Mouse (Mus musculus) frontal cortex, postnatal 36 days (tissue): Measurements from ENCODE around the gene Guca1a.

Experiments used
- DNase-seq, 2 experiments: peaks; one replicate each; pipeline ENCODE4 v3.0.0; 2022; ENCODE audit warnings: low spot score in 2 of 2

Guca1a gene

DNA sequence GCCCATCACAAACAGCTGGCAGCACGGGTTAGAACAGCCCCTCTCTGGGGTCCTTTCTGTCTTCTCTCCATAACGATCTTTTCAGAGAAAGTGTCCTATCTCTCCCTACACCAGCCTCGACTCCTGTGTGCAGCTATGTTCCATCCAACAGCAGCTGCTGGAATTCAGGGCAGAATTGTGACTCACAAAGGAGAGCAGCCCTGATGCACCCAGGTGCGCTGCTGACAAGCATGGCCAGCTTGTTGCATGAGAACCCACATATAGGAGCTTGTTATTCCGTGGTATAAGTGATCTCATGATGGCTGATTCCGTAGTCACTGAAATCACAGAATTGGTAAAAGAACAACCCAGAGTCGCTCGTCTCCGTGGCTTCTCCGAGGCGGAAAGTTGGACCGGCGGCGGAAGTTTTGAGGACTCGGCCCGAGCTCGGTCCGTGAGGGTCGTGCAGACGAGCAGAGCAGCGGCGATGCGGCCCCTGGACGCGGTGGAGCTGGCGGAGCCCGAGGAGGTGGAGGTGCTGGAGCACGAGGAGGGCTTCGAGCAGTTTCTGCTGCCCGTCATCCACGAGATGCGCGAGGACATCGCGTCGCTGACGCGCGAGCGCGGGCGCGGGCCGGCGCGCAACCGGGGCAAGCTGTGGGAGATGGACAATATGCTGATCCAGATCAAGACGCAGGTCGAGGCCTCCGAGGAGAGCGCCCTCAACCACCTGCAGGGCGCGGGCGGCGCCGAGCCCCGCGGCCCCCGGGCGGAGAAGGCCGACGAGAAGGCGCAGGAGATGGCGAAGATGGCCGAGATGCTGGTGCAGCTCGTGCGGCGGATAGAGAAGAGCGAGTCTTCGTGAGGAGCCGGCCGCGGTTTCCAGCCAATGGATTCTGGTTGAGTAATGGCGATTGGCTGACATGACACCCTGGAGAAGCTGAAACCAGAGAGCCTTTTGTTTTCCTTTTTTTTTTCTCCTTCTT is 9.8 kb upstream of the Guca1a start:
- DNase-seq, result peak; percentile 13 to 27

DNA sequence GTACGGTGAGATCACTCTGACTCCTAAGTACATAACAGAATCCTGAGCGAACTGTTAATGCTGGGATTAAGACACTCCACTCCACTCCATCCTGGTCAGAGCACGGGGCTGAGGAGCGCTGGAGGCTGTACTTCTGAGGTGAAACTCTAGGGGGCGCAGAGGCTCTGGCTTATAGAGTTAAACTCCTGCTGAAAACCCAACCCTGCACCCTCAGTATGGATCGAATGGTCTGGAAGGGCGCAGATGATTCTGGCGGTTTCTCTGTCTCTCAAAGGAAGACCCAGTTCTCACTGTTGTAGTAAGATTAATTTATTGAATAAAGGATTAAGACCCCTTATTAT is 8.1 kb upstream of the Guca1a start:
- peak; percentile 24 to 36 for DNase-seq

DNA sequence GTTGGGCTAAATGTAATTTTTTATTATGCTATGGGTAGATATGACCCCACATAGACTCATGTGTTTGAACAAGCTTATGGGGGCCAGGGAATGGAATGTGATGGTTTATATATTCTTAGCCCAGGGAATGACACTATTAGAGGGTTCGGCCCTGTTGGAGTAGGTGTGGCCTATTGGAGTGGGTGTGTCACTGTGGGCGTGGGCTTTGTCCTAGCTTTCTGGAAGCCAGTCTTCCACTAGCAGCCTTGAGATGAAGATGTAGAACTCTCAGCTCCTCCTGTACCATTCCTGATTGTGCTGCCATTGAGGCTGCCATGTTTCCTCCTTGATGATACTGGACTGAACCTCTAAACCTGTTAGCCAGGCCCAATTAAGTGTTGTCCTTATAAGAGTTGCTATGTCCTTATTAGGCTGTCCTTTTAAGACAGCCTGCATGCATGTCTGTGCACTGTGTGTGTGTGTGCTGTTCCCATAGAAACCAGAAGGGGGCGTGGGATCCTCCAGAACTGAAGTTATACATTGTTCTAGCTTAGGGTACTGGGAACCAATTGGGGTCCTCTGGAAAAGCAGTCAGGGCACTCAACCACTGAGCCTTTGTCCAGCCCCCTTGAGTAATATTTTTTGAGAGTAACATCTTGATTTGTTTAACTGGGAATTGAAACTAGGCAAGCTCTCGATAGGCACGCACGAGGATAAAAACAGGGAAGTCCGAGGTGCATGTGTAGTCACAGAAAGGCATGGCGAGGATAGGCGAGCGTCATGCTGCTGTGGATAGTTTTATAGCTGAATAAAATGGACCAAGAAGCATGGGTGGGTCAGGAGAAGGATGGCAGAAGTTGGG is 7.6 kb upstream of the Guca1a start:
- no peak for DNase-seq

DNA sequence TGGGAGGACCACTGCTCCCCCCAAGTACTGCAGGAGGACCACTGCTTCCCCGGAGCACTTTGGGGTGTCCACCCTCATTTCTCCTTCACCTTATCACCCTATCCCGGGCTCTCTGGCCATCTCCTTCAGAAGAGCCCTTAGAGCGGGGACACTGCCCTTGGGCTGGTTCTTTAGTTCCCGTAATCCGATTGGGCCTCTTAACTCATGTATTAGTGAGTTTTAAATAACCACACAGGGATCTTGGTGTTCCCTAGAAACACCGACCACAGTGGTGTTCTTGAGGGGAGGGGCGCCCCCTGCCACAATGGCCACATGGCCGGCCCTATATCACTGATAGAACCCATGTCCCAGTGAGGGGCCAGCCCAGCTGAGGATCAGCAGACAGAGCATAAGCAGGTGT is 1.3 kb downstream of the Guca1a start:
- no peak for DNase-seq

DNA sequence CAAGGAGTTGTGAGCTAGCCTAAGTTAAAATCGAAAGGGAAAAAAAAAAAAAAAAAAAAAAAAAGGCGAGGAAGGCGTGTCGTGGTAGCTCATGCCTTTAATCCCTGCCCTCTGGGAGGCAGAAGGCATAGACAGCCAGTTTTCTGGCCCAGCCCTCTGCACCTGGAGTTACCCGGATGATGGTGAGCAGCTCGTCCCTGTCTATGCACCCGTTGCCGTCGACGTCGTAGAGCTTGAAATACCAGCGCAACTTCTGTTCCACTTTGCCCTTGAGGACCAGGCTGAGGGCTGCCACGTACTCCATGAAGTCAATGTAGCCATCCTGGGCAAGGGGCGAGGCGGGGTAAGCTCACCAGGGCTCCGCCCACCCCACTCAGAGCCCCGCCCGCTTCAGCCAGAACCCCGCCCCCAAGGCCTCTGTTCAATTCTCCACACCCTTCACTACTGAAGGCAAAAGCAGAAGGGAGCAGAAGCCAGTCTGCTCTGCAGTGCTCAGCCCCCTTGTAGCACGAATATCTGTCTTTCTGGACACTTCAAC is 4.9 kb downstream of the Guca1a start:
- no peak for DNase-seq

DNA sequence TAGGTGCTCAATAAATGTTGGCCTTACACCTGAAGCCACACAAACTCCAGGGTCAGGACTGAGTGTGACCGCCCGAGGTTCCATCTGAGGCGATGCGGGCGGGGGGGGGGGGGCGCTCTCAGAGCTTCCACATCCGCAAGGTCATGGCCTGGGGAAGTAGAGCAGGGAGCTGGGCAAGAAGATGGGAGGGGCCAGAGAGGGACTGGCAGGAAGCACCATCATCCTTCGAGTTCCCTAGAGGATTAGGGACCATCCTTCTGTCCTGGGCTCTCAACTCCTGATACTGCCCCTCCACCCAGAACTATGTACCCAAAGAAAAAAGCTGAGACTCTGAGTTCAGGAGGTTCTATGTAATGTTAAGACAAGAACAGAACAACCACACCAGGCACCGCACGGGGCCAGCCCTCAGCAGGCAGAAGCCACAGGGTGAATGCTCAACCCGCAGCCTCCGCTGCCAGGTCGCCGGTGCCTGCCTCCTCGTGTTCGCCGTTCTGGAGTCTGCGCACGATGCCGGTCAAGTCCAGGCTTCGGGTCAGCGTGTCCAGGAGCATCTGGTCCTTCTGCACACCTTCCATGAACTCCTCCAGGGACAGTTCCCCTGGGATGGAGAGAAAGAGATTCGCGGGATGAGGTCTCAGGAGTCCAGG is 6.0 kb downstream of the Guca1a start:
- no peak for DNase-seq

DNA sequence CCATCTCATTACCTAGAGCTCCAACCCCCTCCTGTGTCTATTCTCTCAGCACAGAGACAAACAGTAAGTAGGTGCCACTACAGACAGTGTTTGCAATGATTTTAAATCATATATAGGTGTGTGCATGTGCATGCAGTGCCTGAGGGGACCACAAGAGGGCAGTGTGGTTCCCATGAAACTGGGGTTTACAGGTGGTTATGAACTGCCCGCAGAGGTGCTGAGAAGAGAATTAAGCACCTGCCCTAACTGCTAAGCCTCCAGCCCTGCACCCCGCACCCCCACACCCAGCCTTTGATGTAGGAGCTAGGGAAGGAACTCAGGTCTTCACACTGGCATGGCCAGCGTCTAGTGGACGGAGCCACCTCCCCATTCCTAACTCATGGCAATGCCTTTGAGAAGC is 13.7 kb downstream of the Guca1a start:
- peak in 1 of 2 experiments; percentile 19 for DNase-seq

DNA sequence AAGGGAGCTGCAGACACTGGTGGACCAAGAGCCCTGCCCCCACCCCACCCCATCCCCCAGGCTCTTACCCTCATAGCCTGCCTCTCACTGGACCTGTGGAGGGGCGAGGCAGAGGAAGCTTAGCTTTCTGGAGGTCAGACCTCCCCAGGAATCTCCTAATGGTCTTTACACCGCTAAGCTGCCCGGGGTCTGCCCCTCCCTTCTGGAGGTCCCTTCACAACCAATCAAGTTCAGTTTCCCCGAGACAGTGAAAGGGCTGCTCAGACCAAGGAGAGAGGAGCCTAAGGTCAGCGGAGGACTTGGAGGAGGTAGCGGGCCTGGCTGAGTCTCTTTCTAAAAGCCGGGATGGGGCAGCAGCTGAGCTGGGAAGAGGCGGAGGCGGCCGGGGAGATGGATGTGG is 15.2 kb downstream of the Guca1a start, which contains the start of gene Guca1b:
TSS of gene Guca1b (plus strand) at position 249 of the 400 bp plus-strand sequence.
- no peak for DNase-seq

DNA sequence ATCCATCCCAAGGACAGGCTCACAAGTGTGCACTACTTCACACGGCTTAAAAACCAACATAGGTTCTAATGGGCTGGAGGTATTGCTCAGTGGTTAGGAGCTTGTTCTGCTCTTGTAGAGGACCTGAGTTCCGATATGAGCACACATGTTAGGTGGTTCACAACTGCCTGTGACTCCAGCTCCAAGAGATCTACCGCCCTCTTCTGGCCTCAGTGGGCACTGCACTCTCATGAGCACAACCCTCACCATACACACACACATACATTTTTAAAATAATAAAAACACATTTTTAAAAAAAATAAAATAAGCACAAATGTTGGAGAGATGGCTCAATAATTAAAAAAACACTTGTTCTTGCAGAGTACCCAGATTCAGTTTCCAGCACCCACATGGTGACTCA is 16.3 kb downstream of the Guca1a start:
- no peak for DNase-seq

DNA sequence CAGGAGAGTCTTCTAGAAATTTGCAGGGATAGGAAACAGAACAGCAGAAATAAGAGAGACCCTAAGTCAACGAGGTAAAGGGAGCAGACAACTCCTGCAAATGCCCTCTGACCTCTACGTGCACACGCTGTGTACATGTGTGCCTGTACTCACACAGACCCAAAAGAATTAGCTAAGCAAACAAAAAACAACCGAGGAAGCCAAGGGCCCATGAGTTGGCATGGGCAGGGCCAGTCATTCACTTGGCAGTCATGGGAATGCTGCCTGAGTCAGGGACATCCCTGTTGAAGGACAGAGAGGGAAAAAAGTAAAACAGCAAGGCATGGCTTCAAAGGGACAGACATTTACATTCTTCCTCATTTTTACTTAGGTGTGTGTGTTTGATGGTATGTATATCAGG is 17.1 kb downstream of the Guca1a start:
- no peak for DNase-seq

DNA sequence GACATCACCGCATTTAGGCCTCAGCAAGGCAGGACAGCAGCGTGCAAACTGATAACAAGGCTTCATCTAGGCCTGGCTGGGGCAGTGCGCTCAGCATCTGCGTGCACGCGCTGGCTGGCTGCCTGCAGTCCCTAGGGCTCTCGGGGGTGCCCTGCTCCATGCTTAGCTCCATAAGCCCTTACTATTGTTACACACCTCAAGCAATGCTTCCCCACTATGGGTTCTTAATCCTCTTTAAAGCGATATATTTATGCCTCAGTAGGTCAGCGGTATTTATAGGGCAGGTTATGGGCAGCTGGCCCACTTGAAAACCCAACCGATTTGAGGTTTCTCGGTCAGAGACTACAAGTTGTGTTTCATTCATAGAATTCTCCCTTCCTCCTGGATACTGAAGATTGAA is 18.5 kb downstream of the Guca1a start:
- no peak for DNase-seq

DNA sequence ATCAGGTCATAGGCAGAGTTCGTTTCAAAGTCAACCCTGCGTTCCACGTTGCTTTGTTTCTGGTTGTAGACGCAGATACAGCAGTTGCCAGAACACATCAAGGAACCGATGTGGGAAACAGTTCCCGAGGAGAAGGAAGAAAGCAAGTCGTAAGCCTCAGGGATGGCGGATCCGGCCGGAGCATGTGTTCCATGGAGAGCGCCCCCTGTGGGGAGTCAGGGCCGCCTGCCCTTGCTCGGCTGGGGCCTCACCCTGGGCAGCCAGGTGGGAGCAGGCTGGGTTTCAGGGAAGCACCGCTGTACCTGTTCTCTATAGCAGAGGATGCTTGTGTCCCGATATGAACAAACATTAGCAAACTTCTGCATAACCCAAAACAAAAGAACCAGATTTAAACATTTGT is 22.3 kb downstream of the Guca1a start:
- DNase-seq, result no peak

DNA sequence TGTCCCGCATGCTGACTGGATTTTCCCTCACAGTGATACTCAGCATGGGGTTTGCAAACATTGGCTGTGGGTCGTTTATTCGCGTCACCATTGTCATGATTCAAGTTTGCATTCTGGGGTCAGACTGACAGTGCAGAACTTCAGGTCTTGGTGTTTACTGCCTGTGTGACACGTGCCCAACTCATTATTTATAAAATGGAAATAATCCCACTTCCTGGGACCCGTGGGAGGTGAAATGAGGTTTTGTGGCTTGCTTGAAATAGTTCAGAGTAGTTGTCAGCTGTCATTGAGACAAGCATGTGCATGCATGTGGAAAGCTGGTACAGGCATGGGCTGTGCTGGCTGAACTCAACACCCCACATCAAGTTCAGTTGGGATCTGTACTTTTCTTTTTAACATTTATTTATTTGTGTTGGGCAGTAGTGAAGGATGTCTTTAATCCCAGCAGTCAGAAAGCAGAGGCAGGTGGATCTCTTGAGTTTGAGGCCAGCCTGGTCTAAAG is 23.6 kb downstream of the Guca1a start:
- no peak for DNase-seq

DNA sequence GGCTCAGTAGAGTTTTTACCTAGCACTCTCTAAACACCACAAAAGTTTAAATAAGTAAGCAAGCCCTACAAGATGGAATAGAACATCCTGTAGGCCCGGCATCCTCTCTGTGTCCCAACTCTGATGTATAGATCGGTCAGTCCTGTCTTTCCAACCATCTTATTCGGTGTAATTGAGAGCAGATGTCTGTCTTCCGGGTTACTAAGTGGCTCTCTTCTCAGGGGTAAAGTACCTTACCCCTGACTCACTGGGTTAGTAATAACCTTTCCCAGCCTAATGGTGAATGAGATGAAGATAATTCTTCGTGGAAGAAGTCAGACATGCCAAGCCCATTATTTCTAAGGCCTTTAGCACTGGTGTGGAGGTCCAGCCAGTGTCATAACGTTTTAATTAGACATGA is 26.4 kb downstream of the Guca1a start:
- no peak for DNase-seq

DNA sequence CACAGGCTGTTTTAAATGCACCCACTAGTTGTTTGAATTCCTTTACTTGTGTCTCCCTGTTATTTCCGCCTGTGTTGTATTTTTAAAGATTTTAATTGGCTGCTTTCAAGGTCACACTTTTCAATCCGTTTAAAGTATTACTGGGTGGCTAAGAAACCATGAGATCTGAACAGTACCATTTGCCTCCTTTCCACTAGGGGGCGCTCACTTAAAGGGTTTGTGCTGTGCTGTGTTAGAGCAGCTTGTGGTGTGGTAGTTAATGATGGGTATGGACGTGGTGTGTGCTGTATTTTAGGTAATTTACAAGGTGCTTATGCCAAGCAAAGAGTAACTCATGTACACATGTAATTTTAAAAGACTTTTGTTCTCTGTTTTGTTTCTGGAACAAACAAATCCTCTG is 28.9 kb downstream of the Guca1a start:
- peak; percentile 21 to 71 for DNase-seq

DNA sequence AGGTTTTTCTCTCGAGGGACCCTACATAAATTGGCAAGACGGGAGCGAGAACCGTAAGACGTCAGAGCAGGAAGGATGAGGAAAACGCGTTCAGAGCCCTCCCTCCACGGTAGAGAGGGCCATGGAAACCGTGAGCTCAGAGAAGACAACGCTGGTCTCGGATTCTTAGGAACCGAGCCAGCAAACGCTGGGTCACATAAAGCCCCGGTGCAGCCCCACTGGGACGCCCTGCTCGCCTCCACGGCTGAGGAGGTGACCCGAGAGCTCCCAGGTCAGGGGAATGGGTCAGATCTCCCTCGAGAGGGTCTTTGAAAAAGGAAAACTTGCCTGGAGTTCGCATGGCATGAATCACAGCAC is 31.3 kb downstream of the Guca1a start:
- no peak for DNase-seq

DNA sequence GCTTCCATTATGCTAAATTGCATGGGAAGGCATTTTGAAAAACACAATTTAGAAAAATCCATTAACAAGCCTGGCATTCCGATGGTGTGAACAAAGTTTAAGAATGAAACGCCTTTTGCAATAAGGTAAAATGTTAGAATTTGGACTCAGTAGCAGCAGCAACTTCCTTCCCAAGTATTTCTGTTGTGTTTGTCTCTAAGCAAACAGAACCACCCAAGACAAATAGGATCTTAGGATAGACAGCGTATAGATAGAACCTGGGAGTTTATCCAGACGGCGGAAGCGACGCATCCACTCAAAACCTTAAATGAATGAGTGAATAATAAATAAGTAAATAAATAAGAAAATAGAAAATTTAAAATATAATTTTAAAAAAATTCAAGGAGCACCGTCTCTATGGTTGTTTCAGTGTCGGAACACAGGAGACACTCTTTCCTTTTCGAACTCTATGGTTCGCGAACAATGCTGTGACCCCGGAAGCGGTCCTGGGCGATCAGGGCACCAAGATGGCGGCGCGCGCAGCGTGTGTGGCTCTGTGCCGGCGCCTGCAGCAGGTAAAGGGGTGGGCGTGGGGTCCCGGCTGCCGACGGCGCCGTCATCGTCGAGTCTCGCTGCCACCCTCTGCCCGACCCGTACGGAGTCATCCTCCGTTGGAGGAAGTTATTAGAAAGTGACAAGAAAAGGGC is 31.8 kb downstream of the Guca1a start, which contains the start of gene Mrps10:
TSS of gene Mrps10 (plus strand) at position 487 of the 686 bp plus-strand sequence.
- DNase-seq, result peak; percentile 85 to 90

DNA sequence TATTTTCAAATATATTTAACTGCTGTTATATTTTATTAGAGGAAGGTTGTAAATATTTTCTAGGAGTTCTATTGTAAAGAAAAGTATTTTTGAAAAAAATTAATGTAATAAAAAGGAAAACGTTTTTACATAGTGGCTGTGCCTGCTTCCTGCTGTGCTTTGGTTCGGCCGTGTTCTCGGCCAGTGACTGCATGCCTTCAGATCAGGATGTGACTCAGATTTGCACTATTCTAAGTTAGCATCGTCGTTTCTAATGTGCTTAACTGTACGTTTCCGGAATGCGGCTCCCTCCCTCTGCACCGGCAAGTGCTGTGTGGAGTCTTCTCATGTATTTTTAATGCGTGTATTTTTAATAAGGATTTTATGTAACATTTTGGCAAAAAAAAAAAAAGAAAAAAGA is 39.0 kb downstream of the Guca1a start:
- DNase-seq, result no peak

DNA sequence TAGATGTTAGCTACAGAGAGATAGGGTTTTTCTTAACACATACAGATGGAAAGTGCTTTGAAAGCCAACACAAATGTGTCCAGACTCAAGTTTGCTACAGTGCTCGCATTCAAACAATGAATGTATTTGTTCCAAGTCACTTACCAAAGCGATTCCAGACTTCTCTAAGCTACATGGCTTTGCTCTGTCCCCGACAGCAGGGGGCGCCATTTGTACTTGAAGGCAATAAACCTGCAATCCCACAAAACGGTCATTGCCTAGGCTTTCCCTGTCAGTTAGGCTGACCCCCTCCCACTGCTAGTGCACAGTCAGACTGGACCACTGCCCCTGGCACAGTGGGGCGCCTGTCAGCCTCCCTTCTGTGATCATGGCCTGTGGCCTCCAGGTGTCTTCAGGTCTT is 40.4 kb downstream of the Guca1a start:
- DNase-seq, result peak; percentile 34 to 46

DNA sequence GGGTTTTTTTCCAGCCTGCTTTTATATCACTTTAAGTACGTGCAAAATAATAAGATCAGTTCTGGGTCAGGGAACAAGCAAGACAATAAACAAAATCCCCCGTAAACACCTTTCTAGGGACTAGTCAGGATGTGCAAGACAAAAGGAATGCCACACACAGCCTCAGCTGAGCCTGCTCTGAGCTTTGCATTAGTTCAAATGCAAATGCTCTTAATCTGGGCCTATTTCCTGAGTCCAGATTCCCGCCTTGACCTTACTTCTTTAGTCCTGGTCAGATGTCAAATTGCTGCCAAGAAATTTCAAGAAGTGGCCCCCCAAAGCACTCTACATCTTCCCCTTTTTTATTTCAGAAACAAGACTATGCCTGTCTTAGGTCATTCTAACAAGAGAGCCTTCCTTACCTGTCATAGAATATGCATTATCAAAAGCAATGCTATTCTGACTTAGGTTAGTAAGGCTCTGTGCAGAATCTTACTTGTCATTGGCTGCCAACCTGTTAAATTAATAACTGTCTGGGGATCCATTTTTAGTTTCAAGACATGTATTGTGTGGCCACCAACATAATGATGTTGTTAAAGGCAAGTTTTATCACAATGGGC is 50.6 kb downstream of the Guca1a start:
- no peak for DNase-seq
